Mouse (Mus musculus): ENCODE measurements at regions not wholly inside any gene's neighbourhood (a gene's known extent, or its start where the extent isn't known, plus 50 kb on each side); places are given as distances from the start of the nearest gene placed in this dataset.

GRCm38 (mm10) chr8:78945607-78946006 lies 82.6 kb upstream of the Zfp827 start:
- Histone ChIP-seq H3K4me3 (ENCODE audit: insufficient read depth, low read depth, low read length) (no peak overlapping the region), H3K27ac (ENCODE audit: insufficient read depth, low read depth, low read length) (no peak overlapping the region), H3K36me3 (ENCODE audit: control insufficient read depth, insufficient read depth, low read length) (no peaks in the 10 kb centered on the region), H3K4me1 (ENCODE audit: control insufficient read depth, insufficient read depth, low read length) (no peaks in the 10 kb centered on the region), H3K27me3 (replicated peaks; ENCODE audit: control insufficient read depth, insufficient read depth, low read length) (no peaks in the 10 kb centered on the region)
- 65% methylated on average over 1 of the region's 1 CpGs for WGBS
- no peak for DNase-seq
- no peak for TF ChIP-seq POLR2A (IDR thresholded peaks at IDR 0.05; ENCODE audit: low read depth, low read length)
- no peak for TF ChIP-seq CTCF (conservative IDR thresholded peaks at IDR 0.05; ENCODE audit: insufficient read depth, insufficient read length, low read depth, low read length)

- DNase-seq, result no peak
- Histone ChIP-seq H3K27ac (ENCODE audit: insufficient read depth, low read depth, low read length) (no peak overlapping the region), H3K27me3 (replicated peaks; ENCODE audit: control insufficient read depth, insufficient read depth, low read length) (no peaks in the 10 kb centered on the region), H3K4me1 (ENCODE audit: control insufficient read depth, insufficient read depth, low read length) (no peaks in the 10 kb centered on the region), H3K36me3 (ENCODE audit: control insufficient read depth, insufficient read depth, low read length) (no peaks in the 10 kb centered on the region), H3K4me3 (ENCODE audit: insufficient read depth, low read depth, low read length) (no peak overlapping the region)
- 78% methylated on average over 2 of the region's 2 CpGs for WGBS
- no peak for TF ChIP-seq POLR2A (IDR thresholded peaks at IDR 0.05; ENCODE audit: low read depth, low read length)
- no peak for TF ChIP-seq CTCF (conservative IDR thresholded peaks at IDR 0.05; ENCODE audit: insufficient read depth, insufficient read length, low read depth, low read length)
Measured at GRCm38 (mm10) chr8:78946085-78946484, 82.2 kb upstream of the Zfp827 start.

GRCm38 (mm10) chr8:78975034-78975433 lies 53.2 kb upstream of the Zfp827 start:
- 93% methylated on average over 3 of the region's 3 CpGs for WGBS
- H3K27ac ChIP-seq (ENCODE audit: insufficient read depth, low read depth, low read length), result no peak overlapping the region

More at GRCm38 (mm10) chr8:78975034-78975433, 53.2 kb upstream of the Zfp827 start:
- Histone ChIP-seq H3K4me3 (ENCODE audit: insufficient read depth, low read depth, low read length) (no peak overlapping the region), H3K36me3 (ENCODE audit: control insufficient read depth, insufficient read depth, low read length) (no peaks in the 10 kb centered on the region), H3K27me3 (replicated peaks; ENCODE audit: control insufficient read depth, insufficient read depth, low read length) (no peaks in the 10 kb centered on the region), H3K4me1 (ENCODE audit: control insufficient read depth, insufficient read depth, low read length) (no peaks in the 10 kb centered on the region)
- TF ChIP-seq CTCF (conservative IDR thresholded peaks at IDR 0.05; ENCODE audit: insufficient read depth, insufficient read length, low read depth, low read length) (no peak), POLR2A (IDR thresholded peaks at IDR 0.05; ENCODE audit: low read depth, low read length) (no peak)
- no peak for DNase-seq

Data from kidney, adult 2 months (tissue).